Mouse (Mus musculus) intestine, embryonic 14.5 days (tissue): Measurements from ENCODE around the gene Uqcc1. TPM values are rescaled to one million over a fixed set of nuclear protein-coding genes. Genes with fewer than 3 reads are reported as not detected.
"Not testable (repeated sequence)": the region's sequence is repeated elsewhere in the genome, so short reads cannot be mapped to it uniquely, and the experiment has no call there.

Experiments
- ATAC-seq: fragments of 200-750 bp; cut with Nextera tagmentation; replicated peaks from 2 replicates; pipeline ENCODE4 v1.8.0; 2017; ENCODE audit warnings: low read depth, moderate number of reproducible peaks, moderate TSS enrichment, moderate library complexity; ENCODE audit not compliant: low FRiP score, low TSS enrichment
- DNase-seq: peaks from one replicate; pipeline ENCODE4 v3.0.0-alpha.2; 2018; ENCODE audit warnings: low spot score
- H3K27ac ChIP-seq: fragments of 300-500 bp; sonication (generic); 2 replicates; pipeline ENCODE4 v1.5.1; 2014; ENCODE audit warnings: low read depth, mild to moderate bottlenecking, control low read depth
- H3K27me3 ChIP-seq: fragments of 300-500 bp; sonication (generic); replicated peaks from 2 replicates; pipeline ENCODE4 v1.6.1; 2014; ENCODE audit warnings: low read length, control low read depth; ENCODE audit not compliant: control insufficient read depth, insufficient read depth
- H3K36me3 ChIP-seq: fragments of 300-500 bp; sonication (generic); 2 replicates; pipeline ENCODE4 v1.6.1; 2014; ENCODE audit warnings: low read length, control low read depth; ENCODE audit not compliant: control insufficient read depth, insufficient read depth
- H3K4me1 ChIP-seq: fragments of 300-500 bp; sonication (generic); replicated peaks from 2 replicates; pipeline ENCODE4 v1.6.1; 2014; ENCODE audit warnings: low read length, control low read depth, mixed read lengths; ENCODE audit not compliant: control insufficient read depth, insufficient read depth
- H3K4me2 ChIP-seq: fragments of 300-500 bp; sonication (generic); 2 replicates; pipeline ENCODE4 v1.6.1; 2014; ENCODE audit warnings: low read length
- H3K4me3 ChIP-seq: fragments of 300-500 bp; sonication (generic); 2 replicates; pipeline ENCODE4 v1.5.1; 2014; ENCODE audit warnings: low read depth, low read length, control low read depth, mixed read lengths
- H3K9ac ChIP-seq: fragments of 300-500 bp; sonication (generic); 2 replicates; pipeline ENCODE4 v1.6.1; 2014; ENCODE audit warnings: mild to moderate bottlenecking, low read length
- H3K9me3 ChIP-seq: fragments of 300-500 bp; sonication (generic); 2 replicates; pipeline ENCODE4 v1.6.1; 2016; ENCODE audit warnings: low read length, control low read depth; ENCODE audit not compliant: control insufficient read depth
- WGBS: fragments of 180-500 bp; shearing (Covaris S2); extraction: QIAGEN DNeasy Blood & Tissue Kit; methylation state at CpG from one replicate; pipeline ENCODE4 v1.1.7; 2014; 5-methylcytosine and 5-hydroxymethylcytosine counted together
- polyA plus RNA-seq: library from polyadenylated mRNA; unstranded; fragments of >200 nt; fragmentation: Nextera tagmentation; extraction: Ambion mirVana; gene quantifications from 2 replicates; pipeline ENCODE4 v1.2.1, GENCODE M21; 2014

Gene Uqcc1
- polyA plus RNA-seq, 1 experiment from 2014 or later, result 64.0 TPM

- H3K4me3 ChIP-seq, result no peak overlapping the region
These were observed 14.6 kb upstream of the Uqcc1 start for GRCm38 (mm10) chr2:155944685-155945084.

GRCm38 (mm10) chr2:155943463-155943862 is 13.4 kb upstream of the Uqcc1 start:
- Histone ChIP-seq H3K27ac (no peak overlapping the region), H3K27me3 (no peaks in the 10 kb centered on the region), H3K36me3 (no peaks in the 10 kb centered on the region), H3K4me1 (peaks cover 11% of the 10 kb centered on the region), H3K9me3 (no peaks in the 10 kb centered on the region), H3K9ac (no peak overlapping the region; the same call in 1 of the 2 replicates), H3K4me2 (peak overlapping the region; percentile 33), H3K4me3 (no peak overlapping the region)
- 3% methylated on average over 8 of the region's 8 CpGs for WGBS
- DNase-seq (peak; percentile 63), ATAC-seq (no peak)

More at GRCm38 (mm10) chr2:155944685-155945084, 14.6 kb upstream of the Uqcc1 start:
- no peak overlapping the region for H3K9ac ChIP-seq
- no peak overlapping the region; the same call in 1 of the 2 replicates for H3K4me2 ChIP-seq
- 0 out of 2 replicates have a peak, but pooled peaks have one; percentile 38 for ATAC-seq
- no peaks in the 10 kb centered on the region for H3K36me3 ChIP-seq
- H3K4me1 ChIP-seq, result peaks cover 11% of the 10 kb centered on the region
- DNase-seq, result no peak
- H3K9me3 ChIP-seq, result no peaks in the 10 kb centered on the region
- 0 out of 2 replicates have a peak, but pooled peaks cover 4% of the 10 kb centered on the region for H3K27me3 ChIP-seq
- H3K27ac ChIP-seq, result no peak overlapping the region
- 77% methylated on average over 4 of the region's 4 CpGs for WGBS

- no peaks in the 10 kb centered on the region for H3K27me3 ChIP-seq
These were observed 11.8 kb upstream of the Uqcc1 start for GRCm38 (mm10) chr2:155941697-155942442.

GRCm38 (mm10) chr2:155940681-155941080 is 10.6 kb upstream of the Uqcc1 start, which contains the start of gene Gm15557:
Gene Gm15557 (plus strand): TSS chr2:155940728.
- Histone ChIP-seq H3K4me1 (peaks cover 7% of the 10 kb centered on the region; the same call in 1 of the 2 replicates), H3K27me3 (no peaks in the 10 kb centered on the region), H3K9me3 (no peaks in the 10 kb centered on the region), H3K4me2 (no peak within 1 kb of the TSS), H3K27ac (no peak within 1 kb of the TSS), H3K36me3 (no peaks in the 10 kb centered on the region), H3K9ac (no peak within 1 kb of the TSS), H3K4me3 (no peak within 1 kb of the TSS)
- 86% methylated on average over 3 of the region's 3 CpGs for WGBS
- ATAC-seq (no peak), DNase-seq (no peak)

More at GRCm38 (mm10) chr2:155941697-155942442, 11.8 kb upstream of the Uqcc1 start:
- Histone ChIP-seq H3K9ac (no peak overlapping the region), H3K4me3 (no peak overlapping the region), H3K9me3 (no peaks in the 10 kb centered on the region), H3K4me2 (no peak overlapping the region), H3K36me3 (no peaks in the 10 kb centered on the region), H3K27ac (no peak overlapping the region), H3K4me1 (peaks cover 7% of the 10 kb centered on the region; the same call in 1 of the 2 replicates)
- no peak for DNase-seq
- no peak for ATAC-seq
- 86% methylated on average over 40 of the region's 40 CpGs for WGBS

GRCm38 (mm10) chr2:155939897-155940529 is 9.9 kb upstream of the Uqcc1 start:
- Histone ChIP-seq H3K36me3 (no peaks in the 10 kb centered on the region), H3K4me3 (no peak overlapping the region), H3K9ac (no peak overlapping the region), H3K9me3 (no peaks in the 10 kb centered on the region), H3K27ac (no peak overlapping the region), H3K4me1 (peaks cover 7% of the 10 kb centered on the region; the same call in 1 of the 2 replicates), H3K27me3 (no peaks in the 10 kb centered on the region), H3K4me2 (no peak overlapping the region)
- no peak for DNase-seq
- ATAC-seq, result no peak
- WGBS, result 68% methylated on average over 7 of the region's 7 CpGs

- Histone ChIP-seq H3K9me3 (no peaks in the 10 kb centered on the region), H3K4me3 (peak overlapping the region; percentile 77), H3K27me3 (no peaks in the 10 kb centered on the region), H3K36me3 (0 out of 2 replicates have a peak, but pooled peaks cover 4% of the 10 kb centered on the region), H3K9ac (peak overlapping the region; percentile 57; the same call in 1 of the 2 replicates), H3K4me2 (peak overlapping the region; percentile 80), H3K4me1 (peaks cover 9% of the 10 kb centered on the region), H3K27ac (no peak overlapping the region)
- 70% methylated on average over 7 of the region's 7 CpGs for WGBS
- DNase-seq, result no peak
- ATAC-seq, result no peak
These were observed 1.3 kb downstream of the Uqcc1 start for GRCm38 (mm10) chr2:155928711-155929345.

- not testable (repeated sequence) for H3K9me3 ChIP-seq, H3K27me3 ChIP-seq, H3K4me2 ChIP-seq, H3K27ac ChIP-seq, H3K4me1 ChIP-seq, DNase-seq, H3K9ac ChIP-seq, H3K4me3 ChIP-seq, ATAC-seq
- peaks cover 11% of the 10 kb centered on the region; the same call in 1 of the 2 replicates for H3K36me3 ChIP-seq
- WGBS, result 90% methylated on average over 6 of the region's 6 CpGs
These were observed 4.9 kb downstream of the Uqcc1 start for GRCm38 (mm10) chr2:155925213-155925612.

GRCm38 (mm10) chr2:155923143-155923542 is 7.0 kb downstream of the Uqcc1 start:
- H3K9me3 ChIP-seq, result no peaks in the 10 kb centered on the region
- H3K4me1 ChIP-seq, result no peaks in the 10 kb centered on the region
- no peak overlapping the region for H3K4me2 ChIP-seq
- H3K27ac ChIP-seq, result no peak overlapping the region
- no peak overlapping the region for H3K4me3 ChIP-seq
- peaks cover 22% of the 10 kb centered on the region for H3K36me3 ChIP-seq
- DNase-seq, result no peak
- H3K27me3 ChIP-seq, result no peaks in the 10 kb centered on the region
- no peak overlapping the region for H3K9ac ChIP-seq
- no peak for ATAC-seq
- WGBS, result 95% methylated on average over 7 of the region's 7 CpGs
